Mouse (Mus musculus): ENCODE results near the gene Tlr2.

DNA sequence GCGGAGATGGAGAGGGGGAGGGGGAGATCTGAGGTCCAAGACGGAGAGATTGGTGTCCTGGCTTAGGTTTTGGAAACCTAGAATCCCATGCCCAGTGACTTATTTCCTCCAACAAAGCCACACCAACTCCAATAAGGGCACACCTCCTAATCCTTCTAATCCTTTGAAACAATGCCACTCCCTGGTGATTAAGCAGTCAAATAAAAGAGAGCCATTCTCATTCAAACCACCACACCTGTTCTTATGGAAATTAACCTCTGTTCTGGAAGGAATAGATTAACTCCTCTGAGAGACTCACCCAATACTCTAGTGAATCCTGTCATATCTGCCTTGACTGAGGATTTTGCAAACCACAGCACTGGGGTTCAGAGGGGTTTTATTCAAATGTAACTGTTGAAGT, 54.5 kb downstream of the Tlr2 start:
- TF ChIP-seq POLR2A (IDR thresholded peaks at IDR 0.05; ENCODE audit: extremely low read depth, insufficient read depth, low read length) (no peak), CTCF (IDR thresholded peaks at IDR 0.05; ENCODE audit: low read depth, low read length) (no peak)
